Mouse (Mus musculus) heart, embryonic 14.5 days (tissue): ENCODE data around the gene Ly86. TPM values are rescaled to one million over a fixed set of nuclear protein-coding genes. Genes with fewer than 3 reads are reported as not detected.

Source experiments
- ATAC-seq: fragments of 200-750 bp; cut with Nextera tagmentation; 2 replicates; pipeline ENCODE4 v1.8.0; 2017; ENCODE audit warnings: low read depth, moderate TSS enrichment; ENCODE audit not compliant: insufficient number of reproducible peaks, insufficient read depth, low FRiP score
- H3K27ac ChIP-seq, 2 experiments: fragments of 200-500 bp in 1 of 2; fragments of 300-500 bp in 1 of 2; sonication (generic) in 1 of 2; replicated peaks in 1 of 2; 2 replicates each; pipeline ENCODE4 v1.5.1; 2012 to 2014; ENCODE audit warnings: low read depth in 2 of 2, low read length in 2 of 2, control low read depth in 1 of 2, mild to moderate bottlenecking in 1 of 2, mixed read lengths in 1 of 2; ENCODE audit not compliant: control insufficient read depth in 1 of 2, insufficient read depth in 1 of 2
- H3K27me3 ChIP-seq: fragments of 300-500 bp; sonication (generic); 2 replicates; pipeline ENCODE4 v1.6.1; 2014; ENCODE audit warnings: mild to moderate bottlenecking, low read length, control low read depth; ENCODE audit not compliant: control insufficient read depth, insufficient read depth
- H3K36me3 ChIP-seq: fragments of 300-500 bp; sonication (generic); 2 replicates; pipeline ENCODE4 v1.6.1; 2014; ENCODE audit warnings: mild to moderate bottlenecking, control low read depth, low read length, mixed read lengths; ENCODE audit not compliant: control insufficient read depth, insufficient read depth
- H3K4me1 ChIP-seq, 2 experiments: fragments of 200-500 bp in 1 of 2; fragments of 300-500 bp in 1 of 2; sonication (generic) in 1 of 2; 2 replicates each; pipeline ENCODE4 v1.6.1; 2012 to 2014; ENCODE audit warnings: low read length in 2 of 2, control low read depth in 1 of 2, mixed read lengths in 1 of 2; ENCODE audit not compliant: control insufficient read depth in 2 of 2, insufficient read depth in 2 of 2
- H3K4me2 ChIP-seq: fragments of 300-500 bp; sonication (generic); 2 replicates; pipeline ENCODE4 v1.6.1; 2014; ENCODE audit warnings: mild to moderate bottlenecking, low read length
- H3K4me3 ChIP-seq, 2 experiments: fragments of 200-500 bp in 1 of 2; fragments of 300-500 bp in 1 of 2; sonication (generic) in 1 of 2; 2 replicates each; pipeline ENCODE4 v1.5.1; 2012 to 2014; ENCODE audit warnings: low read length in 2 of 2, mild to moderate bottlenecking in 2 of 2, control low read depth in 1 of 2, low read depth in 1 of 2, moderate library complexity in 1 of 2; ENCODE audit not compliant: control insufficient read depth in 1 of 2, insufficient read depth in 1 of 2
- H3K9ac ChIP-seq: fragments of 300-500 bp; sonication (generic); 2 replicates; pipeline ENCODE4 v1.6.1; 2014; ENCODE audit warnings: mild to moderate bottlenecking, low read length
- H3K9me3 ChIP-seq: fragments of 300-500 bp; sonication (generic); 2 replicates; pipeline ENCODE4 v1.6.1; 2016; ENCODE audit warnings: low read length, control low read depth; ENCODE audit not compliant: control insufficient read depth
- WGBS: fragments of 180-500 bp; shearing (Covaris S2); extraction: QIAGEN DNeasy Blood & Tissue Kit; methylation state at CpG from one replicate; pipeline ENCODE4 v1.1.7; 2014; 5-methylcytosine and 5-hydroxymethylcytosine counted together
- polyA plus RNA-seq: library from polyadenylated mRNA; unstranded; fragments of >200 nt; fragmentation: Nextera tagmentation; extraction: Ambion mirVana; gene quantifications from 2 replicates; pipeline ENCODE4 v1.2.1, GENCODE M21; 2014

Gene Ly86
- polyA plus RNA-seq = 9.4 and 9.8 TPM in 2 replicates

DNA sequence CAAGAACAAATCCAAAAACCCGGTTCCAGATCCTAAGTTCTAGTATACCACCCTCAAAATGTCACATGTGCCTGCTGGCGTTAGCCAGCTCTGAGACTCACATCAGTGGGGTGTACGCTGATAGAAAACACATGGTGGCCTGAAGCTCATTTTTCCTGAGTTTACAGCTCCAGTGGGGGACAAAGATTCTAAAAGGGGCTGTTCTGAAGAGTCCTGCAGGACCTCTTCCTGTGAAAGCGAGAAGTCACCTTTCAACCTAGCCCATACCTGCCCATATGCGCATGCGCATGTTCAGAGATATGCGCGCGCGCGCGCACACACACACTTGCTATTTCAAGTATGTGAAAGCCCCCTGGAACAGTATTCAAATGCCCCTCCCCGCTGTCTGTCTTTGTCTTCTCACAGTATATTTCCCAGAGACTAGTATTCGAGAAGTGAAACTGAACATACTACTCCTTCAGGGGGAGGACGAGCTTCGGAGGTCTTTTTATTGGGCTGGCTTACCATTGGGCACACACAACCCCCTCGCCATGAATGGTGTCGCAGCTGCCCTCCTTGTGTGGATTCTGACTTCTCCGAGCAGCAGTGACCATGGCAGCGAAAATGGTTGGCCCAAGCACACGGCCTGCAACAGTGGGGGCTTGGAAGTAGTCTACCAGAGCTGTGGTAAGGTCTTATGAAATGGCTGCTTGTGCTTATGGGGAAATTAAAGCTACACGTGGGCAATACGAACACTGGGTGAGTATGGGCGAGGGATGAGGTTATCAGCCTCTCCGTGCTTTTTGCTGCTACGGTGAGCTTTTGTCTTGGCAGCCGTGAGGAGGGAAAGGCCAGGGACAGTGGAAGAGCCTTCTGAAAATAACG is at the start of gene Ly86:
Ly86 (plus strand) TSS at position 300 of the 864 bp plus-strand sequence.
- Histone ChIP-seq H3K4me2 (no peak within 1 kb of the TSS), H3K4me1 (no peaks in the 10 kb centered on the region), H3K27ac (no peak within 1 kb of the TSS), H3K27me3 (no peaks in the 10 kb centered on the region), H3K4me3 (no peak within 1 kb of the TSS), H3K9me3 (no peaks in the 10 kb centered on the region), H3K9ac (no peak within 1 kb of the TSS), H3K36me3 (no peaks in the 10 kb centered on the region)
- WGBS = 88% methylated on average over 28 of the region's 28 CpGs
- no peak for ATAC-seq

DNA sequence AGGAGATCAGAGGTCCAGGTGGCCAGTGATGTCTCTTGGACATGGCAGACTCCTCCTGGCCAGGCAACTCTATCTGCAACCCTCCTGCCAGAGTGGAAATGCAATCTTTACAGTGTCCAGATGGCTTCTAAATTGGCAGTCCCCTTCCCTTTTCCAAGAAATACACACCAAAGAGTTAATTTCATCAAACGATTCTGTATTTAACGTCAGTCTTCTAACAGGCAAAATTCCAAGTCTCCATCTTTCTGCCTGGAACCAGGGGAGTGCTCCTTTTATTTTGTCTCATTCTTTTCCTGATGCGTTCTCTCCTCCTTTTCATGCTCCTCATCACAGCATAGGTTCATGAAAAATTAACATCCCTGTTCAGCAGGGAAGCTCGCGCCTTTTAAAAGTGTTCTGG is 47.1 kb upstream of the Ly86 start:
- Histone ChIP-seq H3K4me2 (no peak overlapping the region), H3K27me3 (no peaks in the 10 kb centered on the region), H3K9ac (no peak overlapping the region), H3K9me3 (no peaks in the 10 kb centered on the region), H3K27ac (no peak overlapping the region), H3K4me1 (peaks cover 0 to 4% of the 10 kb centered on the region in 2 experiments; a peak in 2 of 4 replicates), H3K4me3 (no peak overlapping the region), H3K36me3 (no peaks in the 10 kb centered on the region)
- WGBS = 74% methylated on average over 5 of the region's 5 CpGs
- ATAC-seq = no peak

DNA sequence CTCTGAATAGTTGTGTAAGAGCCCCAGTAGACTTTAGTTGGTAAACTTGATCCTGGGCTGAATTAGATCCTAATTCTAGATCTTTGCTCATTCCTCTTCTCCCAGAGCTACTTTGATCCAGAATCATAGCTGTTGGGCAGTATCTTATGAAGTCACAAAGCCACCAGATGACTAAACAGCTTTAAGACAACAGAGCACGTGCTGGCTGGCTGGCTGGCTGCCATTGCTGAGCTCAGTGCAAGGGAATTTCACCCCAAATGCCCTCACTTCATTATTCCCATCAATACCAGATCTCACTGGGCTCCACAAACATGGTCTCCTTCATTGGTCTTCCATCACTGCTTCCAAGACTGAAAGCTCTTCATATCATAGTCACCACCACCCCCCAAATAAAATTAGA is 46.2 kb upstream of the Ly86 start:
- ATAC-seq = no peak

DNA sequence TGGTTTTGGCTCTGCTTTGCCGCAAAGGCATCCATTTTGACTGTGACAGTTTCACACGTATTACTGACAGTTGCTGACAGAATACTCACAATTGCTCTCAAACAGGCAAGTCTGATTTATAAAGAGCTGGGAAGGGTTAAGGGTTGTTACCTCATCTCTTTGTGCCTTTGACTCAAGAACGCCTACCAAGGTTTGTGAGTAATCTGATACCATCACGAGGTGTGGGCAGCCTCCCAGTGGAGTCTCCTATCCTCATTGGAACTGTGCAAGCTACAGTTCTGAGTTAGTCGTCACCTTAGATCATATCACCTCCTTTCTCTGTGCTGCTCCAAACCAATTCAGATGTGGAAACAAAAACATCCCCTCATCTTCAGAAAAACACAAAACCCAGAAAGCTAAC is 42.1 kb upstream of the Ly86 start:
- Histone ChIP-seq H3K4me2 (no peak overlapping the region), H3K27ac (no peak overlapping the region), H3K4me1 (peaks cover 0 to 4% of the 10 kb centered on the region in 2 experiments; a peak in 2 of 4 replicates), H3K36me3 (no peaks in the 10 kb centered on the region), H3K9ac (no peak overlapping the region), H3K27me3 (no peaks in the 10 kb centered on the region), H3K9me3 (no peaks in the 10 kb centered on the region), H3K4me3 (no peak overlapping the region)
- ATAC-seq = no peak
- WGBS = 42% methylated on average over 5 of the region's 5 CpGs

More for the DNA sequence above, 46.2 kb upstream of the Ly86 start:
- WGBS = 4% methylated on average over 1 of the region's 1 CpGs
- Histone ChIP-seq H3K9ac (no peak overlapping the region), H3K4me1 (peaks cover 0 to 4% of the 10 kb centered on the region in 2 experiments; a peak in 2 of 4 replicates), H3K27me3 (no peaks in the 10 kb centered on the region), H3K27ac (no peak overlapping the region), H3K36me3 (no peaks in the 10 kb centered on the region), H3K4me3 (no peak overlapping the region), H3K9me3 (no peaks in the 10 kb centered on the region), H3K4me2 (no peak overlapping the region)

GRCm38 (mm10) chr13:37308006-37308405 is 37.0 kb upstream of the Ly86 start:
- no peak for ATAC-seq
- 61% methylated on average over 4 of the region's 4 CpGs for WGBS
- no peaks in the 10 kb centered on the region for H3K9me3 ChIP-seq
- H3K27ac ChIP-seq = no peak overlapping the region
- H3K4me3 ChIP-seq = no peak overlapping the region
- H3K27me3 ChIP-seq = peaks cover 6% of the 10 kb centered on the region; the same call in 1 of the 2 replicates
- H3K9ac ChIP-seq = no peak overlapping the region
- H3K4me1 ChIP-seq = peaks cover 6 to 7% of the 10 kb centered on the region in 2 experiments; a peak in 3 of 4 replicates
- H3K4me2 ChIP-seq = no peak overlapping the region
- H3K36me3 ChIP-seq = no peaks in the 10 kb centered on the region

DNA sequence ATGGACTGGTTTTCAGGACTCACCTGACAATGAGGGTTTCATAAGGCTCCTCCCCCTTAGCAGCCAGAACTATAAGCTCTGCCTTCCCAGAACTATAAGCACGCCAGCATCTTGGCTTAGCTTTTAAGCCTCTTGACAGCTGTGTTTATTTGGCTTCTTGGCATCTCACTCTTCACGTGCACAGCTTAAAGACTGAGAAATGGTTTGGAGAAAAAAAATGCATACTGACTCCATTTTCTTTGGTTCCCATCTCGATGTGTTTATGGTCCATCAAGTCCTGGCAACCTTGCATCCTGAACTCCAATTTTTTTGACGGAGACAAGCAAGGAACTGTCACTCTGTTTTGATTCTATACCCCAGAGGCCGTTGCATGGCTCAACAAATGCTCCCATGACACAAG is 35.7 kb upstream of the Ly86 start:
- Histone ChIP-seq H3K27ac (no peak overlapping the region), H3K9me3 (no peaks in the 10 kb centered on the region), H3K4me2 (no peak overlapping the region), H3K4me1 (peaks cover 6 to 7% of the 10 kb centered on the region in 2 experiments; a peak in 3 of 4 replicates), H3K36me3 (no peaks in the 10 kb centered on the region), H3K4me3 (no peak overlapping the region), H3K9ac (no peak overlapping the region), H3K27me3 (peaks cover 6% of the 10 kb centered on the region; the same call in 1 of the 2 replicates)
- ATAC-seq = no peak
- WGBS = 66% methylated on average over 5 of the region's 5 CpGs

DNA sequence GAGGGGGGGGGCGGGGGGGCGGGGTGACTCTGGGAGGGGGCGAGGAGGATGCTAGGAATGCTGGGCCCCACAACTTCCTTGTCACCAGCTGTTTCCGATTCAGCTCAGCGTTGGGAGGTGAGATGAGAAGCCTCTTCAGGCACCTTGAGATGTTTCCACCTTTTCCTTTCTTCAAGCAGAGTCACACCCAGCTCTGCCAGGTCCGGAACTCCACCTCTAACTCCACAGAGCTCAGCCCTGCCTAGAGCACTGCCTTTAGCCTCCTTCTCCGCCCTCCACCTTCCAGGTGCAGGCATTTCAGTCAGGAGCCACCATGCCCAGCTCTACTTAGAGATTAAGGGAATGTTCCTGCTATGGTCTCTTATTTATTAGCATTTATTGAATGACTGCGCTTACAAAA is 34.7 kb upstream of the Ly86 start:
- peaks cover 6 to 7% of the 10 kb centered on the region in 2 experiments; a peak in 3 of 4 replicates for H3K4me1 ChIP-seq
- H3K4me3 ChIP-seq = no peak overlapping the region
- H3K27me3 ChIP-seq = peaks cover 6% of the 10 kb centered on the region; the same call in 1 of the 2 replicates
- no peak overlapping the region for H3K9ac ChIP-seq
- WGBS = 44% methylated on average over 8 of the region's 8 CpGs
- no peaks in the 10 kb centered on the region for H3K9me3 ChIP-seq
- ATAC-seq = no peak
- no peaks in the 10 kb centered on the region for H3K36me3 ChIP-seq
- H3K27ac ChIP-seq = no peak overlapping the region
- H3K4me2 ChIP-seq = no peak overlapping the region
